Mouse (Mus musculus) ES-E14 (cell line): ENCODE measurements around the gene Ap3b1. TPM values are rescaled to one million over a fixed set of nuclear protein-coding genes. Genes with fewer than 3 reads are reported as not detected.

Experiments used
- DNase-seq: peaks from one replicate; pipeline ENCODE4 v3.0.0-alpha.2; 2013; ENCODE audit warnings: low read depth, low spot score
- H3K27ac ChIP-seq: 2 replicates; pipeline ENCODE4 v1.5.1; 2012; ENCODE audit warnings: low read depth, mild to moderate bottlenecking, low read length, moderate library complexity, mixed read lengths; ENCODE audit not compliant: poor library complexity, insufficient read depth, severe bottlenecking
- H3K36me3 ChIP-seq: 2 replicates; pipeline ENCODE4 v1.6.1; 2012; ENCODE audit warnings: mild to moderate bottlenecking, low read length, moderate library complexity, mixed read lengths; ENCODE audit not compliant: control insufficient read depth, poor library complexity, insufficient read depth, severe bottlenecking
- H3K4me1 ChIP-seq, 2 experiments: fragments of 150-350 bp in 1 of 2; sonication (generic) in 1 of 2; 2 replicates each; pipeline ENCODE4 v1.6.1; 2012; ENCODE audit warnings: low read length in 2 of 2, mild to moderate bottlenecking in 1 of 2, mixed read lengths in 1 of 2; ENCODE audit not compliant: control insufficient read depth in 2 of 2, insufficient read depth in 2 of 2, poor library complexity in 1 of 2
- H3K4me3 ChIP-seq, 2 experiments: fragments of 150-350 bp in 1 of 2; sonication (generic) in 1 of 2; 2 replicates each; pipeline ENCODE4 v1.5.1; 2012; ENCODE audit warnings: low read length in 2 of 2, low read depth in 1 of 2, mild to moderate bottlenecking in 1 of 2, mixed read lengths in 1 of 2; ENCODE audit not compliant: insufficient read depth in 1 of 2, poor library complexity in 1 of 2, severe bottlenecking in 1 of 2
- H3K9ac ChIP-seq: 2 replicates; pipeline ENCODE4 v1.6.1; 2012; ENCODE audit warnings: low read depth, mild to moderate bottlenecking, low read length, mixed read lengths; ENCODE audit not compliant: poor library complexity, insufficient read depth, severe bottlenecking
- H3K9me3 ChIP-seq: fragments of 150-350 bp; sonication (generic); 2 replicates; pipeline ENCODE4 v1.6.1; 2012; ENCODE audit warnings: low read depth, mild to moderate bottlenecking, low read length; ENCODE audit not compliant: control insufficient read depth, insufficient read depth
- CHD2 ChIP-seq: IDR thresholded peaks from 2 replicates; pipeline ENCODE4 v1.6.1; 2014; ENCODE audit warnings: mild to moderate bottlenecking, low read depth, low read length, inconsistent platforms
- HCFC1 ChIP-seq: IDR thresholded peaks from 2 replicates; pipeline ENCODE4 v1.6.1; 2012; ENCODE audit warnings: low read length, inconsistent platforms, borderline replicate concordance; ENCODE audit not compliant: insufficient read depth
- MAFK ChIP-seq: IDR thresholded peaks from 2 replicates; pipeline ENCODE4 v1.6.1; 2014; ENCODE audit warnings: mild to moderate bottlenecking, low read depth, low read length, inconsistent platforms; ENCODE audit not compliant: insufficient read depth
- ZC3H11A ChIP-seq: IDR thresholded peaks from 2 replicates; pipeline ENCODE4 v1.6.1; 2012; ENCODE audit warnings: low read depth, mild to moderate bottlenecking, inconsistent platforms, low read length, borderline replicate concordance
- ZNF384 ChIP-seq: IDR thresholded peaks from 2 replicates; pipeline ENCODE4 v1.6.1; 2012; ENCODE audit warnings: low read depth, low read length, inconsistent platforms
- in situ Hi-C, 2 experiments: fragments of 600-800 bp; cut with MboI; formaldehyde crosslinking; loops; one replicate each; pipeline ENCODE4 v1.15.1; 2025; ENCODE audit warnings: low sequenced_read_pairs in 2 of 2, inconsistent platforms in 1 of 2; ENCODE audit not compliant: unreplicated experiment in 2 of 2
- total RNA-seq: library from RNA; depleted of rRNA; stranded (reverse); fragments of 300-350 nt; gene quantifications from 2 replicates; pipeline ENCODE4 v1.2.3, GENCODE M21; 2012

Ap3b1 gene
- total RNA-seq, 1 experiment, result 33.2 TPM

GRCm38 (mm10) chr13:94381427-94381826 is 22.7 kb downstream of the Ap3b1 start:
- no peak overlapping the region for H3K9ac ChIP-seq
- H3K4me1 ChIP-seq, result no peaks in the 10 kb centered on the region
- no peak overlapping the region for H3K4me3 ChIP-seq
- DNase-seq, result no peak
- in situ Hi-C loops, result no loop called here
- no peak overlapping the region for H3K27ac ChIP-seq
- TF ChIP-seq HCFC1 (no peak), ZC3H11A (no peak), ZNF384 (no peak), MAFK (no peak), CHD2 (no peak)
- no peaks in the 10 kb centered on the region for H3K9me3 ChIP-seq
- H3K36me3 ChIP-seq, result no peaks in the 10 kb centered on the region

DNA sequence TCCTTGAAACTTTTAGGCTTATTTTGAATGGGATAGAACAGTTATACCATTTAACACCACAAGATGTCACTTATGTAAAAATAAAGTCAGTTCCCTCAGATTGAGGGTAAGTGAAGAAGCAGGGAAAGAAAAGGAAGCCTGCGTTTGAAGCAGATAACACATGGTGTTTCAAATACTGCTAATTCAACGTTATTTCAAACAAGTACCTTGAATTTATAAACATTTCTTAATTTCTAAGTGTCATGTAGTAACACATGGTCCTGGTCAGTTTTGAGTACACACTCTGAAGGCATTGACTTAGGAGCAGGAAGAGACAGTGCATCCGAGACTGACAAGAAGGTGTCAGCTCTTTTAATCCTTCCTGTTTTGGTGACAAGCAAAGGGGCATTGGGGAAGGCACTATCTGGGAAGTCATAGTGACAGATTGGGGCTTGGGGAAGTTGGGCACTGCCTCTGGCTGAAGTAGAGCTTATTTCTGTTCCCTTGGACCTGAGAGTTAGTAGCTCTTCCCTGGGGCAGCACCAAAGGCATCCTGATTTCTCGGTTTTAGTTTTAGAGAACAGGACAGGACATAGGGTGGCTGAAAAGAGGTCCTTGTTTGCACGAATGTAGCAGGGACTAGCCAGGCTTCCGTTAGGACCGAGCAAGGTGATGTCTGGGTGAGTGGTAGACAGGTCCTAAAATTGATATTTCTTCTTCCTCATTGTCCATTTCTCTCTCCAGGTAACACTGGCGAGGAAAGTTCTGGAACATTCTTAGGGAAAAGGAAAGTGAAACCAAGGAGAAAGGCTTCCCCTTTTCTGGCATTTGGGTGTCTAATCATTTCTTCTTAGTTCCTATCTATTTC is 23.3 kb downstream of the Ap3b1 start:
- in situ Hi-C loops, result no loop called here
- no peak for DNase-seq
- Histone ChIP-seq H3K36me3 (no peaks in the 10 kb centered on the region), H3K9ac (no peak overlapping the region), H3K27ac (no peak overlapping the region), H3K9me3 (no peaks in the 10 kb centered on the region), H3K4me1 (no peaks in the 10 kb centered on the region), H3K4me3 (no peak overlapping the region)
- TF ChIP-seq MAFK (no peak), HCFC1 (no peak), ZC3H11A (no peak), ZNF384 (no peak), CHD2 (no peak)

DNA sequence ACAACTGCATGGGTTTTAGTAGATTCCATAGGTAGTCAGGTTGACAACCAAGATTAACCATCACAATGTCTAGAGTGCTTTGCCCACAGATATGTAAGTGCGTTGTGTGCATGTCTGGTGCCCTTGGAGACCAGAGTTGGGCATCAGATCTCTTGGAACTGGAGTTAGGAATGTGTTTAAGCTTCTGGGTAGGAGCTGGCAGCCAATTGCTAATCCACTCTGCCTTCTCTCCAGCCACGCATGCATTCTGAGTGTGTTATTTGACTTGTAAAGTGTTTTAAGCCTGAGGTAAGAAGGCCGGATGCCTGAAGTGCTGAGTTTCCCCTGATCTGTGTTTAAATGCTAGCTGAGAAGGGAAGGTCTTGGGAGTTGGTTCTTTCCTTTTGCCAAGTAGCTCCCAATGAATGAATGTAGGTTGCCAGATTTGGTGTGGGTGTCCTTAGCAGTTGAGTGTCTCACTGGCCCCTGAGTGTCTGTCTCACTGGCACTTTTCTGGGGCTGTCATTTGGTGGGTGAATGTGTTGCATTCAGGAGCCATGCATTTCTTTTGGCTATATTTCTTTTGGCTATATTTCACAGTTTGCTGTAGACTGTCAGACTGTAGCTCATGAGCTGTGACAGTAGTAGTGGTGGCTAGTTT is 26.3 kb downstream of the Ap3b1 start:
- in situ Hi-C loops, result no loop called here
- no peak for DNase-seq
- no peaks in the 10 kb centered on the region for H3K36me3 ChIP-seq
- no peak for TF ChIP-seq HCFC1
- no peak for TF ChIP-seq ZC3H11A
- TF ChIP-seq CHD2, result no peak
- TF ChIP-seq MAFK, result no peak
- TF ChIP-seq ZNF384, result no peak
- H3K4me3 ChIP-seq, result no peak overlapping the region
- H3K9me3 ChIP-seq, result no peaks in the 10 kb centered on the region
- H3K27ac ChIP-seq, result no peak overlapping the region
- H3K4me1 ChIP-seq, result peaks cover 0 to 2% of the 10 kb centered on the region in 2 experiments; a peak in 2 of 4 replicates
- no peak overlapping the region for H3K9ac ChIP-seq

DNA sequence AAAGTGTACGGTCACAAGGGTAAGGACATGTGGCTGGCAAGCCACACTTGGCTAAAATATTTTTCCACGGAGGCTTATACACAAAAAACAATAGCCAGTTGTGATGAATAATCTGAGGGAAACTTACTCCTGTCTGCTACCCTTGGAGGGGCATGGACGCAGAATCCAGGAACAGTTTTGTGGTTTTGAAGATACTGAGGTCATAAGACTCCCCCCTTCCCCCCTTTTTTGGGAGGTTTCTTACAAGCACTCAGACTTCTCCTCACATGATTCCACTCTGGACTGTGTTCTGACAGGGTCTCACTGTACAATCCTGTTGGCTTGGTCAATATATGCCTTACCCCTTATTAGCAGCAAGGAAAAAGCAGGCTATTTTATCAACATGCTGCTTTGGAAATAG is 29.8 kb downstream of the Ap3b1 start:
- TF ChIP-seq ZNF384 (no peak), ZC3H11A (no peak), MAFK (no peak), HCFC1 (no peak), CHD2 (no peak)
- H3K9ac ChIP-seq, result no peak overlapping the region
- H3K4me1 ChIP-seq, result peaks cover 0 to 5% of the 10 kb centered on the region in 2 experiments; a peak in 2 of 4 replicates
- H3K4me3 ChIP-seq, result no peak overlapping the region
- peaks cover 10% of the 10 kb centered on the region for H3K36me3 ChIP-seq
- DNase-seq, result no peak
- no peaks in the 10 kb centered on the region for H3K9me3 ChIP-seq
- H3K27ac ChIP-seq, result no peak overlapping the region
- in situ Hi-C loops, result no loop called here
